Comparison of ENCODE assay signal across 22 mouse cellular contexts in the genomic region with DNA sequence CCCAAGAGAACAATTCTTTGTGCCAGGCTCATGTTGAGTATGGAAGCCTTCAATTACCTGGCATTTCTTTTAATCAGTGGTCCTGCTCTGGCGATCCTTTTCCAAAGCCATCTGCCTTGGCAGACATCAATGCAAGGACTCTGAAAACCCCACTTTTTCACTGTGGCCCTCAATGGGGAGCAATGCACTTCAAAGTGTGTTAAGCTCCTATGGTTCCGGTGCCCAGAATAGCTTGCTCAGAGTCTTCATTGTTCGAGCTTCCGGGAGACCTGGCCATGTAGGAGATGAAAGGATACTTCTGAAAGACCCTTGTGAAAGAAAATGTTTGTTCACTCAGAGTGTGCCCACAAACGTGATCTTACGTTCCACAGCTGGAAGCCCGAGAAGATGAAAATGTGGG.
A peak's percentile ranks its signal among the peaks of the same experiment; 100 is the strongest.
DNase-seq lines count a peak whose midpoint lies in the region; ATAC-seq and TF ChIP-seq lines count a peak whose summit lies in the region.
"Had no signal": no experiment of that assay in that cellular context is flagged by ENCODE, and none has a peak within 500 bp of the region (broad histone marks: within the 10 kb centered on the region; RNA-seq: fewer than 3 reads in every experiment).

No protein-coding gene starts in this region.

- H3K9me3 ChIP-seq in forebrain, postnatal 0 days (ENCODE audit: low read length) = no peaks in the 10 kb centered on the region
- no peaks in the 10 kb centered on the region for H3K9me3 ChIP-seq in forebrain, embryonic 15.5 days
- no peaks in the 10 kb centered on the region for H3K9me3 ChIP-seq in midbrain, embryonic 10.5 days (replicated peaks)
- H3K9me3 ChIP-seq in midbrain, embryonic 11.5 days (ENCODE audit: control insufficient read depth, low read length) = no peaks in the 10 kb centered on the region
- H3K9me3 ChIP-seq: embryonic facial prominence, embryonic 15.5 days; heart, embryonic 13.5 days; hindbrain, embryonic 12.5 days had no signal

- H3K4me1 ChIP-seq in forebrain, postnatal 0 days (ENCODE audit: insufficient read depth) = no peaks in the 10 kb centered on the region
- H3K4me1 ChIP-seq in forebrain, embryonic 15.5 days = no peaks in the 10 kb centered on the region
- H3K4me1 ChIP-seq in midbrain, embryonic 10.5 days = peaks cover 31% of the 10 kb centered on the region
- peaks cover 13% of the 10 kb centered on the region for H3K4me1 ChIP-seq in midbrain, embryonic 11.5 days (ENCODE audit: control insufficient read depth, insufficient read depth, low read length)
- H3K4me1 ChIP-seq: embryonic facial prominence, embryonic 15.5 days had no signal

- no peak overlapping the region for H3K27ac ChIP-seq in forebrain, postnatal 0 days (ENCODE audit: low read depth, low read length)
- no peak overlapping the region for H3K27ac ChIP-seq in forebrain, embryonic 15.5 days (replicated peaks)
- peak overlapping the region; percentile 47 for H3K27ac ChIP-seq in midbrain, embryonic 10.5 days (replicated peaks)
- no peak overlapping the region for H3K27ac ChIP-seq in midbrain, embryonic 11.5 days (ENCODE audit: low read depth, low read length)
- H3K27ac ChIP-seq: embryonic facial prominence, embryonic 15.5 days; gastrocnemius, adult 2 months; heart, embryonic 13.5 days; hindbrain, embryonic 12.5 days had no signal

- peak; percentile 34; the same call in 1 of the 2 replicates for ATAC-seq in forebrain, postnatal 0 days
- no peak; the same call in 1 of the 2 replicates for ATAC-seq in forebrain, embryonic 15.5 days (replicated peaks)
- ATAC-seq in midbrain, embryonic 11.5 days (ENCODE audit: low FRiP score) = no peak
- ATAC-seq: hindbrain, embryonic 16.5 days; inflammation-experienced regulatory T-cells, adult 6 months had no signal

- H3K4me2 ChIP-seq in forebrain, postnatal 0 days (ENCODE audit: low read depth) = no peak overlapping the region
- H3K4me2 ChIP-seq in forebrain, embryonic 15.5 days (replicated peaks) = no peak overlapping the region
- H3K4me2 ChIP-seq in midbrain, embryonic 11.5 days = no peak overlapping the region
- H3K4me2 ChIP-seq: embryonic facial prominence, embryonic 15.5 days; heart, embryonic 13.5 days; hindbrain, embryonic 12.5 days had no signal

- no peaks in the 10 kb centered on the region for H3K27me3 ChIP-seq in forebrain, postnatal 0 days (ENCODE audit: insufficient read depth, low read length)
- H3K27me3 ChIP-seq in forebrain, embryonic 15.5 days = no peaks in the 10 kb centered on the region
- H3K27me3 ChIP-seq in midbrain, embryonic 10.5 days (ENCODE audit: low read depth, poor library complexity, severe bottlenecking) = no peaks in the 10 kb centered on the region
- no peaks in the 10 kb centered on the region for H3K27me3 ChIP-seq in midbrain, embryonic 11.5 days (ENCODE audit: control insufficient read depth, insufficient read depth, low read length)
- H3K27me3 ChIP-seq: embryonic facial prominence, embryonic 15.5 days; heart, embryonic 13.5 days; hindbrain, embryonic 12.5 days had no signal

- peak; percentile 16 for DNase-seq in forebrain, postnatal 0 days
- DNase-seq in midbrain, embryonic 10.5 days (ENCODE audit: low spot score) = no peak
- DNase-seq in midbrain, embryonic 11.5 days (ENCODE audit: low spot score, missing footprints) = no peak
- DNase-seq in brain, adult 2 months (ENCODE audit: low read depth, low spot score) = peak; percentile 29
- peak; percentile 16 for DNase-seq in brain, embryonic 18.5 days (ENCODE audit: low read depth, low spot score)
- no peak for DNase-seq in adrenal gland, postnatal 36 days
- DNase-seq: adrenal gland, postnatal 10 days; cerebellum, adult 11 months; cerebellum, adult 8-10 months; cerebellum, postnatal 14 days; embryo, embryonic 11 days; gastrocnemius, adult 2 months; gastrocnemius, postnatal 25 days; heart, postnatal 4 days; kidney, adult 18-20 months had no signal

- no peak overlapping the region for H3K4me3 ChIP-seq in forebrain, postnatal 0 days (ENCODE audit: low read depth, low read length)
- no peak overlapping the region for H3K4me3 ChIP-seq in forebrain, embryonic 15.5 days
- H3K4me3 ChIP-seq in midbrain, embryonic 10.5 days = no peak overlapping the region
- no peak overlapping the region for H3K4me3 ChIP-seq in midbrain, embryonic 11.5 days (ENCODE audit: low read depth, low read length)
- H3K4me3 ChIP-seq: embryonic facial prominence, embryonic 15.5 days; erythroblast, embryonic 14.5 days; gastrocnemius, adult 2 months; heart, embryonic 13.5 days; hindbrain, embryonic 12.5 days had no signal

- H3K9ac ChIP-seq in forebrain, postnatal 0 days = no peak overlapping the region
- H3K9ac ChIP-seq in forebrain, embryonic 15.5 days (replicated peaks) = no peak overlapping the region
- H3K9ac ChIP-seq in midbrain, embryonic 11.5 days (ENCODE audit: low read length) = no peak overlapping the region
- H3K9ac ChIP-seq: embryonic facial prominence, embryonic 15.5 days; heart, embryonic 13.5 days; hindbrain, embryonic 12.5 days had no signal

- H3K36me3 ChIP-seq in forebrain, postnatal 0 days (ENCODE audit: insufficient read depth) = no peaks in the 10 kb centered on the region
- H3K36me3 ChIP-seq in forebrain, embryonic 15.5 days = no peaks in the 10 kb centered on the region
- no peaks in the 10 kb centered on the region for H3K36me3 ChIP-seq in midbrain, embryonic 10.5 days
- H3K36me3 ChIP-seq in midbrain, embryonic 11.5 days (ENCODE audit: control insufficient read depth, insufficient read depth, low read length) = no peaks in the 10 kb centered on the region
- H3K36me3 ChIP-seq: embryonic facial prominence, embryonic 15.5 days; heart, embryonic 13.5 days; hindbrain, embryonic 12.5 days had no signal

- no peak for TF ChIP-seq CTCF in forebrain, postnatal 0 days (IDR thresholded peaks at IDR 0.05; ENCODE audit: low read depth)

- WGBS in forebrain, postnatal 0 days = 17% methylated on average over 7 of the region's 7 CpGs
- WGBS in forebrain, embryonic 15.5 days = 10% methylated on average over 7 of the region's 7 CpGs
- WGBS in midbrain, embryonic 10.5 days = 31% methylated on average over 7 of the region's 7 CpGs
- WGBS in midbrain, embryonic 11.5 days = 25% methylated on average over 7 of the region's 7 CpGs

Comparison
In these comparisons a context has a peak if more than half of its experiments do, and no peak if none do; other contexts are left out.
1. DNase-seq: peak in forebrain, postnatal 0 days (single experiment), brain, adult 2 months (single experiment) and brain, embryonic 18.5 days (single experiment); none in midbrain, embryonic 10.5 days (single experiment), midbrain, embryonic 11.5 days (single experiment) and adrenal gland, postnatal 36 days (0 of 2).